11 mouse cellular contexts compared by ENCODE assay signal in the genomic region with DNA sequence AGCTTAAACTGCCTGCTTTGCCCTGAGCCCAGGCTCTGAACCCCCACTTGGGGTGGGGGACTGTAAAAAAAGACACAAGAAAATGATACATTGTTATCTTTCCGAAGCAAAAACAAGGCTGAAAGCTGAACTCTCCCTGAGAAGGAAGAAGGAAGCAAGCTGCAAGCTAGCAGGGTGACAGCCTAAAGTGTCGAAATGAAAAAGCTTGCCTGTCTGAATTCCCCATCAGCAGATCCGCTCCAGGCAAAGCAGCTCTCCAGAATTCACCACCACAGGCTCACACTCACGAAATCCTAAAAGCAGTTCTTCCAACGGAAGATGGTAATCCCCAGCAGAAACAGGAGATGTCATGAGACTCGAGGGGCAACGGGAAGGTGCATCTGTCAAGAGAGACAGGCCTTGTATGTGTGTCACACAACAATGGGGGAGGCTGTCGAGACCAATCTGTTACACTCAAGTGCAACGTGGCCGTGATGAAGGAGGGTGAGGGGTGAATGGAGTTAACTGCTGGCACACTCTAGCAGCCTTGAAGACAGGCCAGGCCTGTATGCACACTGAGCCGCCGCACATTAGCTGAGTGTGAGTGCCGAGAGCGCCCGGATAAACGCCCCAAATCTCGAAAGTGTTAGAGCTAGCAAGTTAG.
A peak's percentile ranks its signal among the peaks of the same experiment; 100 is the strongest.
DNase-seq lines count a peak whose midpoint lies in the region; ATAC-seq lines count a peak whose summit lies in the region.
"Had no signal": no experiment of that assay in that cellular context is flagged by ENCODE, and none has a peak within 500 bp of the region (broad histone marks: within the 10 kb centered on the region; RNA-seq: fewer than 3 reads in every experiment).

No protein-coding gene starts in this region.

- peak overlapping the region; percentile 45; the same call in 1 of the 2 replicates for H3K27ac ChIP-seq in kidney, embryonic 15.5 days
- H3K27ac ChIP-seq in embryonic facial prominence, embryonic 13.5 days: peak overlapping the region; percentile 62
- H3K27ac ChIP-seq in hindbrain, embryonic 12.5 days: peak overlapping the region; percentile 26; the same call in 1 of the 2 replicates
- H3K27ac ChIP-seq in midbrain, embryonic 16.5 days (ENCODE audit: low read length): peak overlapping the region; percentile 53

- H3K9me3 ChIP-seq in kidney, embryonic 15.5 days (replicated peaks): 0 out of 2 replicates have a peak, but pooled peaks cover 2% of the 10 kb centered on the region
- no peaks in the 10 kb centered on the region for H3K9me3 ChIP-seq in embryonic facial prominence, embryonic 13.5 days
- peaks cover 6% of the 10 kb centered on the region; the same call in 1 of the 2 replicates for H3K9me3 ChIP-seq in hindbrain, embryonic 12.5 days (replicated peaks)
- H3K9me3 ChIP-seq in midbrain, embryonic 16.5 days (replicated peaks; ENCODE audit: control insufficient read depth, low read length, poor library complexity, severe bottlenecking): 0 out of 2 replicates have a peak, but pooled peaks cover 2% of the 10 kb centered on the region

- H3K4me3 ChIP-seq in kidney, embryonic 15.5 days (replicated peaks): no peak overlapping the region
- H3K4me3 ChIP-seq in embryonic facial prominence, embryonic 13.5 days: no peak overlapping the region
- H3K4me3 ChIP-seq in hindbrain, embryonic 12.5 days: no peak overlapping the region
- H3K4me3 ChIP-seq in midbrain, embryonic 16.5 days (ENCODE audit: low read depth, low read length): no peak overlapping the region
- H3K4me3 ChIP-seq: megakaryocyte, embryonic 14.5 days had no signal

- H3K9ac ChIP-seq in kidney, embryonic 15.5 days: no peak overlapping the region
- peak overlapping the region; percentile 52 for H3K9ac ChIP-seq in embryonic facial prominence, embryonic 13.5 days
- H3K9ac ChIP-seq in hindbrain, embryonic 12.5 days: no peak overlapping the region
- no peak overlapping the region; the same call in 1 of the 2 replicates for H3K9ac ChIP-seq in midbrain, embryonic 16.5 days (ENCODE audit: low read depth, low read length)

- DNase-seq in kidney, adult 11 months: no peak
- DNase-seq in layer of hippocampus, adult 8-10 months (ENCODE audit: low spot score in 2 of 2): no peak
- DNase-seq in spleen, postnatal 10 days (ENCODE audit: low spot score in 2 of 2): no peak
- DNase-seq: cerebellum, adult 8-10 months had no signal

- WGBS in kidney, embryonic 15.5 days: 34% methylated on average over 17 of the region's 17 CpGs
- WGBS in embryonic facial prominence, embryonic 13.5 days: 54% methylated on average over 17 of the region's 17 CpGs
- WGBS in hindbrain, embryonic 12.5 days: 49% methylated on average over 17 of the region's 17 CpGs
- WGBS in midbrain, embryonic 16.5 days: 37% methylated on average over 17 of the region's 17 CpGs

- no peak overlapping the region for H3K4me2 ChIP-seq in kidney, embryonic 15.5 days
- H3K4me2 ChIP-seq in embryonic facial prominence, embryonic 13.5 days: no peak overlapping the region
- no peak overlapping the region for H3K4me2 ChIP-seq in hindbrain, embryonic 12.5 days (replicated peaks)
- H3K4me2 ChIP-seq in midbrain, embryonic 16.5 days (ENCODE audit: low read length): no peak overlapping the region

- ATAC-seq in kidney, embryonic 15.5 days (replicated peaks; ENCODE audit: low FRiP score): no peak
- ATAC-seq in embryonic facial prominence, embryonic 13.5 days (ENCODE audit: insufficient number of reproducible peaks, insufficient read depth, low FRiP score, low TSS enrichment, low read depth): 0 out of 2 replicates have a peak, but pooled peaks have one; percentile 48
- ATAC-seq in hindbrain, embryonic 12.5 days (ENCODE audit: low FRiP score): no peak
- peak; percentile 54 for ATAC-seq in midbrain, embryonic 16.5 days
- no peak for ATAC-seq in megakaryocyte, adult 5-6 weeks (ENCODE audit: poor library complexity, severe bottlenecking)
- ATAC-seq: activated CD4-positive, CD25-positive, alpha-beta regulatory T cell, adult 4 months had no signal

- H3K36me3 ChIP-seq in kidney, embryonic 15.5 days: no peaks in the 10 kb centered on the region
- H3K36me3 ChIP-seq in embryonic facial prominence, embryonic 13.5 days: no peaks in the 10 kb centered on the region
- H3K36me3 ChIP-seq in hindbrain, embryonic 12.5 days: no peaks in the 10 kb centered on the region
- H3K36me3 ChIP-seq in midbrain, embryonic 16.5 days (ENCODE audit: control insufficient read depth, insufficient read depth, low read length): no peaks in the 10 kb centered on the region

- H3K27me3 ChIP-seq in kidney, embryonic 15.5 days: peaks cover 11% of the 10 kb centered on the region; the same call in 1 of the 2 replicates
- no peaks in the 10 kb centered on the region for H3K27me3 ChIP-seq in embryonic facial prominence, embryonic 13.5 days
- H3K27me3 ChIP-seq in hindbrain, embryonic 12.5 days: no peaks in the 10 kb centered on the region
- H3K27me3 ChIP-seq in midbrain, embryonic 16.5 days (ENCODE audit: control insufficient read depth, insufficient read depth, low read depth, low read length): no peaks in the 10 kb centered on the region

- peaks cover 32% of the 10 kb centered on the region for H3K4me1 ChIP-seq in kidney, embryonic 15.5 days
- peaks cover 19% of the 10 kb centered on the region for H3K4me1 ChIP-seq in embryonic facial prominence, embryonic 13.5 days
- H3K4me1 ChIP-seq in hindbrain, embryonic 12.5 days: peaks cover 16% of the 10 kb centered on the region
- H3K4me1 ChIP-seq in midbrain, embryonic 16.5 days (ENCODE audit: control insufficient read depth, insufficient read depth, low read length): peaks cover 15% of the 10 kb centered on the region
- H3K4me1 ChIP-seq: megakaryocyte, embryonic 14.5 days had no signal

Comparison
In these comparisons a context has a peak if more than half of its experiments do, and no peak if none do; other contexts are left out.
1. ATAC-seq: peak in embryonic facial prominence, embryonic 13.5 days (single experiment) and midbrain, embryonic 16.5 days (single experiment); none in kidney, embryonic 15.5 days (single experiment), hindbrain, embryonic 12.5 days (single experiment) and megakaryocyte, adult 5-6 weeks (single experiment).
2. Peak in every context shown above with its lines, with median percentiles within 50 percentile points of each other: H3K27ac ChIP-seq.